In the genomic region with DNA sequence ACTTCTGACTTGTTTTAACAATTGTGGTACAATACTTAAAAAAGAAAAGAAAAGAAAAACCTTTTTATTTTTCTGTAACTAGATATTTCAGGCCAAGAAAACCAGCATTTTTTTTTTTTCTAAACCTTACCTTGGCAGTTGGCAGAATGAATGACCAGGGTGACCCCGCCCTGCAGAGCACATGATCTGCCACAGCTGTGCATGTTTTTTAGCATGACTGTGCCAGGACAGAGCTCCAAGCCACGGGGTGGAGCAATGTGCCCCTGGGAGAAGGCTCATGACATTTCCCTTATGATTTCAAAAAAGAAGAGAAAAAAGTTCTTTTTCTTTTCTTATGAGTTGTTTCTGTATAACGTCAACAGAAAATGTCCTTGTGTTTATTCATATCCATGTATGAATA, we compare ENCODE assay signal across 10 mouse cellular contexts. TPM values are rescaled to one million over a fixed set of nuclear protein-coding genes. Genes with fewer than 3 reads are reported as not detected.
A peak's percentile ranks its signal among the peaks of the same experiment; 100 is the strongest.
DNase-seq lines count a peak whose midpoint lies in the region; ATAC-seq lines count a peak whose summit lies in the region.
"Had no signal": no experiment of that assay in that cellular context is flagged by ENCODE, and none has a peak within 500 bp of the region (broad histone marks: within the 10 kb centered on the region; RNA-seq: fewer than 3 reads in every experiment).

No protein-coding gene starts in this region.

- no peak overlapping the region for H3K4me2 ChIP-seq in kidney, embryonic 14.5 days (replicated peaks; ENCODE audit: low read depth, low read length)
- no peak overlapping the region for H3K4me2 ChIP-seq in forebrain, embryonic 14.5 days (ENCODE audit: low read length)
- H3K4me2 ChIP-seq: hindbrain, embryonic 12.5 days; limb, embryonic 13.5 days had no signal

- intact Hi-C loops in left cerebral cortex, postnatal 10 days (cut with DNase I) = loop anchor here (5.0 to 10.0 kb wide), 2 partner anchors 222 to 325 kb away; no protein-coding TSS in a partner anchor

- DNase-seq in kidney, adult 11 months = peak; percentile 77
- DNase-seq in embryonic facial prominence, embryonic 10.5 days (ENCODE audit: low spot score) = peak; percentile 20
- peak; percentile 40 for DNase-seq in heart, postnatal 4 days
- peak; percentile 59 for DNase-seq in lung, postnatal 36 days
- DNase-seq in left cerebral cortex, postnatal 10 days (ENCODE audit: extremely low spot score in 1 of 2, low spot score in 2 of 2) = no peak
- no peak for DNase-seq in forebrain, embryonic 14.5 days (ENCODE audit: low spot score)

- no peaks in the 10 kb centered on the region for H3K9me3 ChIP-seq in kidney, embryonic 14.5 days (ENCODE audit: control insufficient read depth, low read length)
- peaks cover 6% of the 10 kb centered on the region; the same call in 1 of the 2 replicates for H3K9me3 ChIP-seq in embryonic facial prominence, embryonic 10.5 days
- H3K9me3 ChIP-seq in forebrain, embryonic 14.5 days (replicated peaks; ENCODE audit: control insufficient read depth, low read length) = no peaks in the 10 kb centered on the region
- H3K9me3 ChIP-seq: hindbrain, embryonic 12.5 days; limb, embryonic 13.5 days had no signal

- H3K4me1 ChIP-seq in kidney, embryonic 14.5 days (ENCODE audit: control insufficient read depth, insufficient read depth, low read length) = peaks cover 7% of the 10 kb centered on the region; the same call in 1 of the 2 replicates
- peaks cover 35% of the 10 kb centered on the region for H3K4me1 ChIP-seq in embryonic facial prominence, embryonic 10.5 days
- peaks cover 17% of the 10 kb centered on the region for H3K4me1 ChIP-seq in forebrain, embryonic 14.5 days (ENCODE audit: control insufficient read depth, insufficient read depth, low read length)

- ATAC-seq in kidney, embryonic 14.5 days (ENCODE audit: low FRiP score, low TSS enrichment) = no peak
- ATAC-seq in forebrain, embryonic 14.5 days = no peak
- ATAC-seq in activated CD4-positive, CD25-positive, alpha-beta regulatory T cell, adult 4 months = no peak

- H3K9ac ChIP-seq in kidney, embryonic 14.5 days (ENCODE audit: low read depth, low read length) = no peak overlapping the region
- no peak overlapping the region for H3K9ac ChIP-seq in forebrain, embryonic 14.5 days (ENCODE audit: low read length)
- H3K9ac ChIP-seq: hindbrain, embryonic 12.5 days; limb, embryonic 13.5 days had no signal

- 63% methylated on average over 3 of the region's 3 CpGs for WGBS in kidney, embryonic 14.5 days
- WGBS in embryonic facial prominence, embryonic 10.5 days = 60% methylated on average over 3 of the region's 3 CpGs
- WGBS in forebrain, embryonic 14.5 days = 77% methylated on average over 3 of the region's 3 CpGs

- H3K27me3 ChIP-seq in kidney, embryonic 14.5 days (ENCODE audit: control insufficient read depth, insufficient read depth, low read length) = no peaks in the 10 kb centered on the region
- H3K27me3 ChIP-seq in embryonic facial prominence, embryonic 10.5 days (replicated peaks; ENCODE audit: low read depth, poor library complexity, severe bottlenecking) = no peaks in the 10 kb centered on the region
- H3K27me3 ChIP-seq in forebrain, embryonic 14.5 days (replicated peaks; ENCODE audit: control insufficient read depth, insufficient read depth, low read length) = no peaks in the 10 kb centered on the region
- H3K27me3 ChIP-seq: hindbrain, embryonic 12.5 days; limb, embryonic 13.5 days had no signal

- H3K27ac ChIP-seq in kidney, embryonic 14.5 days (ENCODE audit: low read depth, low read length) = no peak overlapping the region
- H3K27ac ChIP-seq in embryonic facial prominence, embryonic 10.5 days (replicated peaks) = no peak overlapping the region
- no peak overlapping the region for H3K27ac ChIP-seq in forebrain, embryonic 14.5 days (ENCODE audit: low read depth, low read length)
- H3K27ac ChIP-seq: hindbrain, embryonic 12.5 days; limb, embryonic 13.5 days had no signal

- no peaks in the 10 kb centered on the region for H3K36me3 ChIP-seq in kidney, embryonic 14.5 days (ENCODE audit: control insufficient read depth, insufficient read depth, low read length)
- H3K36me3 ChIP-seq in embryonic facial prominence, embryonic 10.5 days (replicated peaks) = peaks cover 2% of the 10 kb centered on the region; the same call in 1 of the 2 replicates
- 0 out of 2 replicates have a peak, but pooled peaks cover 1% of the 10 kb centered on the region for H3K36me3 ChIP-seq in forebrain, embryonic 14.5 days (ENCODE audit: control insufficient read depth, insufficient read depth, low read length)
- H3K36me3 ChIP-seq: hindbrain, embryonic 12.5 days; limb, embryonic 13.5 days had no signal

- no peak overlapping the region for H3K4me3 ChIP-seq in kidney, embryonic 14.5 days (ENCODE audit: low read length)
- no peak overlapping the region for H3K4me3 ChIP-seq in embryonic facial prominence, embryonic 10.5 days
- no peak overlapping the region for H3K4me3 ChIP-seq in forebrain, embryonic 14.5 days (ENCODE audit: low read depth, low read length)
- H3K4me3 ChIP-seq: hindbrain, embryonic 12.5 days; limb, embryonic 13.5 days had no signal

RNA-seq across cellular contexts. Expression of gene Mesd, which starts 5.1 kb away (rescaled TPM):
- 81.6 and 101 TPM in 2 replicates for polyA plus RNA-seq in kidney, embryonic 14.5 days (2014; fragmentation: Nextera tagmentation; extraction: Ambion mirVana)
- polyA plus RNA-seq in embryonic facial prominence, embryonic 10.5 days (2016; fragmentation: Nextera tagmentation; extraction: Ambion mirVana) = 90.6 and 99.6 TPM in 2 replicates
- 10 to 100 TPM; 57.8 to 61.1 TPM for total RNA-seq in heart, postnatal 4 days (2021)
- total RNA-seq in left cerebral cortex, postnatal 10 days (2021) = 10 to 100 TPM; 56.6 to 74.9 TPM
- polyA plus RNA-seq in forebrain, embryonic 14.5 days (2014; fragmentation: Nextera tagmentation; extraction: Ambion mirVana) = 56.2 and 62.8 TPM in 2 replicates
- 10 to 100 TPM; 31.8 to 38.0 TPM for polyA plus RNA-seq in activated CD4-positive, CD25-positive, alpha-beta regulatory T cell, adult 4 months (2017; shearing (Covaris generic))

RNA-seq across cellular contexts. Expression of gene Tlnrd1, which starts 5.3 kb away (rescaled TPM):
- 15.3 and 16.2 TPM in 2 replicates for polyA plus RNA-seq in kidney, embryonic 14.5 days (2014; fragmentation: Nextera tagmentation; extraction: Ambion mirVana)
- 14.2 and 14.6 TPM in 2 replicates for polyA plus RNA-seq in embryonic facial prominence, embryonic 10.5 days (2016; fragmentation: Nextera tagmentation; extraction: Ambion mirVana)
- 10 to 100 TPM; 31.7 to 33.4 TPM for total RNA-seq in heart, postnatal 4 days (2021)
- total RNA-seq in left cerebral cortex, postnatal 10 days (2021) = 10 to 100 TPM; 17.2 to 18.6 TPM
- polyA plus RNA-seq in forebrain, embryonic 14.5 days (2014; fragmentation: Nextera tagmentation; extraction: Ambion mirVana) = 7.3 and 7.6 TPM in 2 replicates
- under 1 TPM; 0.70 to 0.93 TPM for polyA plus RNA-seq in activated CD4-positive, CD25-positive, alpha-beta regulatory T cell, adult 4 months (2017; shearing (Covaris generic))

Comparison
In these comparisons a context has a peak if more than half of its experiments do, and no peak if none do; other contexts are left out.
1. DNase-seq: peak in kidney, adult 11 months (single experiment), embryonic facial prominence, embryonic 10.5 days (single experiment), heart, postnatal 4 days (single experiment) and lung, postnatal 36 days (single experiment); none in left cerebral cortex, postnatal 10 days (0 of 2) and forebrain, embryonic 14.5 days (single experiment).